Mouse (Mus musculus): ENCODE data around the gene Fntb. TPM values are rescaled to one million over a fixed set of nuclear protein-coding genes. Genes with fewer than 3 reads are reported as not detected.

Fntb gene
- total RNA-seq, 2 experiments from 2014 or later, result 23.3 to 28.3 TPM

Other genes starting within 250 kb of the Fntb start
- gene Plekhg3, start 234.7 kb upstream of the Fntb start, total RNA-seq (2021), result 10 to 100 TPM; 11.4 to 11.9 TPM
- 10 to 100 TPM; 75.3 to 82.1 TPM for gene Sptb, start 55.0 kb upstream of the Fntb start, total RNA-seq (2021)
- 10 to 100 TPM; 32.0 to 34.3 TPM for gene Churc1, start 51 bp upstream of the Fntb start, total RNA-seq (2021)
- under 1 TPM; 0.14 TPM for gene Gpx2, start 30.0 kb downstream of the Fntb start, total RNA-seq (2021)
- gene Rab15, start 57.3 kb downstream of the Fntb start, total RNA-seq (2021), result 100 to 1,000 TPM; 267 to 271 TPM
- 10 to 100 TPM; 73.5 to 74.7 TPM for gene Max, start 196.6 kb downstream of the Fntb start, total RNA-seq (2021)